8 mouse cellular contexts compared by ENCODE assay signal in genomic region chr4:95556663-95557332, GRCm38 (mm10). TPM values are rescaled to one million over a fixed set of nuclear protein-coding genes. Genes with fewer than 3 reads are reported as not detected.
DNase-seq lines count a peak whose midpoint lies in the region; ATAC-seq and TF ChIP-seq lines count a peak whose summit lies in the region.

No protein-coding gene starts in this region.

- H3K4me2 ChIP-seq in heart, embryonic 15.5 days: peak overlapping the region; percentile 71
- peak overlapping the region; percentile 52 for H3K4me2 ChIP-seq in hindbrain, embryonic 12.5 days (replicated peaks)
- peak overlapping the region; percentile 53 for H3K4me2 ChIP-seq in midbrain, embryonic 11.5 days

- peak overlapping the region; percentile 60 for H3K9ac ChIP-seq in heart, embryonic 15.5 days
- peak overlapping the region; percentile 64 for H3K9ac ChIP-seq in hindbrain, embryonic 12.5 days
- peak overlapping the region; percentile 66 for H3K9ac ChIP-seq in midbrain, embryonic 11.5 days (ENCODE audit: low read length)

- no peak for DNase-seq in heart, adult 9 months (ENCODE audit: low spot score in 2 of 2)
- DNase-seq in Patski (ENCODE audit: low read depth, low spot score): no peak
- DNase-seq in midbrain, embryonic 11.5 days (ENCODE audit: low spot score, missing footprints): no peak
- no peak for DNase-seq in right cerebral cortex, postnatal 25 days
- DNase-seq in Muller cell, postnatal 12 days (ENCODE audit: inconsistent ontology term): no peak
- DNase-seq in left cerebral cortex, adult 18-20 months (ENCODE audit: low spot score in 2 of 2): no peak

- in situ Hi-C loops in Patski (cut with MboI; ENCODE audit: low pct_unique_long_range_greater_than_20kb): loop anchor here (5.0 kb wide), 1 partner anchor 504 kb away; the partner anchor contains the start of gene Jun

- peak overlapping the region; percentile 83 for H3K27ac ChIP-seq in heart, embryonic 15.5 days
- peak overlapping the region; percentile 67; the same call in 1 of the 2 replicates for H3K27ac ChIP-seq in hindbrain, embryonic 12.5 days
- H3K27ac ChIP-seq in midbrain, embryonic 11.5 days (ENCODE audit: low read depth, low read length): no peak overlapping the region

- POLR2A ChIA-PET in Patski (lab: Charles Lee): interaction anchor here (1.0 kb wide), 1 partner anchor 11 kb away, joined by 3 read pairs; no protein-coding TSS in a partner anchor

- CTCF ChIA-PET in Patski (lab: Charles Lee): interaction anchor here (1.0 to 1.2 kb wide), 2 partner anchors 93 to 140 kb away, joined by 3 read pairs; no protein-coding TSS in a partner anchor

- H3K36me3 ChIP-seq in heart, embryonic 15.5 days: no peaks in the 10 kb centered on the region
- no peaks in the 10 kb centered on the region for H3K36me3 ChIP-seq in hindbrain, embryonic 12.5 days
- no peaks in the 10 kb centered on the region for H3K36me3 ChIP-seq in midbrain, embryonic 11.5 days (ENCODE audit: control insufficient read depth, insufficient read depth, low read length)

- no peak for ATAC-seq in heart, embryonic 15.5 days (replicated peaks; ENCODE audit: insufficient number of reproducible peaks, insufficient read depth, low FRiP score, low read depth)
- peak; percentile 9 for ATAC-seq in Patski
- peak; percentile 73 for ATAC-seq in hindbrain, embryonic 12.5 days (ENCODE audit: low FRiP score)
- ATAC-seq in midbrain, embryonic 11.5 days (ENCODE audit: low FRiP score): no peak

- H3K9me3 ChIP-seq in heart, embryonic 15.5 days (replicated peaks): no peaks in the 10 kb centered on the region
- H3K9me3 ChIP-seq in hindbrain, embryonic 12.5 days (replicated peaks): no peaks in the 10 kb centered on the region
- no peaks in the 10 kb centered on the region for H3K9me3 ChIP-seq in midbrain, embryonic 11.5 days (ENCODE audit: control insufficient read depth, low read length)

- WGBS in heart, embryonic 15.5 days: 34% methylated on average over 16 of the region's 16 CpGs
- 42% methylated on average over 16 of the region's 16 CpGs for WGBS in hindbrain, embryonic 12.5 days
- 46% methylated on average over 16 of the region's 16 CpGs for WGBS in midbrain, embryonic 11.5 days

- H3K4me3 ChIP-seq in heart, embryonic 15.5 days: peak overlapping the region; percentile 51
- H3K4me3 ChIP-seq in hindbrain, embryonic 12.5 days: peak overlapping the region; percentile 39
- peak overlapping the region; percentile 31 for H3K4me3 ChIP-seq in midbrain, embryonic 11.5 days (ENCODE audit: low read depth, low read length)

- H3K27me3 ChIP-seq in heart, embryonic 15.5 days: no peaks in the 10 kb centered on the region
- H3K27me3 ChIP-seq in Patski: no peaks in the 10 kb centered on the region
- H3K27me3 ChIP-seq in hindbrain, embryonic 12.5 days: no peaks in the 10 kb centered on the region
- H3K27me3 ChIP-seq in midbrain, embryonic 11.5 days (ENCODE audit: control insufficient read depth, insufficient read depth, low read length): no peaks in the 10 kb centered on the region

- H3K4me1 ChIP-seq in heart, embryonic 15.5 days (replicated peaks): peaks cover 20% of the 10 kb centered on the region
- peaks cover 4% of the 10 kb centered on the region for H3K4me1 ChIP-seq in hindbrain, embryonic 12.5 days
- H3K4me1 ChIP-seq in midbrain, embryonic 11.5 days (ENCODE audit: control insufficient read depth, insufficient read depth, low read length): 0 out of 2 replicates have a peak, but pooled peaks cover 2% of the 10 kb centered on the region

- TF ChIP-seq CTCF in Patski (IDR thresholded peaks at IDR 0.05): no peak

RNA-seq across cellular contexts. Expression of gene Fggy, which starts 0.5 kb away (rescaled TPM):
- 4.5 and 5.9 TPM in 2 replicates for polyA plus RNA-seq in heart, embryonic 15.5 days (2015; fragmentation: Nextera tagmentation; extraction: Ambion mirVana)
- polyA plus RNA-seq in Patski (2021): 52.8 TPM
- 8.7 and 10.2 TPM in 2 replicates for polyA plus RNA-seq in hindbrain, embryonic 12.5 days (2016; fragmentation: Nextera tagmentation; extraction: Ambion mirVana)
- 8.2 and 9.3 TPM in 2 replicates for polyA plus RNA-seq in midbrain, embryonic 11.5 days (2014; fragmentation: Nextera tagmentation; extraction: Ambion mirVana)
- 10 to 100 TPM; 18.3 to 22.1 TPM for total RNA-seq in left cerebral cortex, adult 18-20 months (2021)

Comparison
In these comparisons a context has a peak if more than half of its experiments do, and no peak if none do; other contexts are left out.
1. ATAC-seq: peak in Patski (single experiment) and hindbrain, embryonic 12.5 days (single experiment); none in heart, embryonic 15.5 days (single experiment) and midbrain, embryonic 11.5 days (single experiment).
2. Peak in every context shown above with its lines, with median percentiles within 50 percentile points of each other: H3K4me2 ChIP-seq, H3K4me3 ChIP-seq and H3K9ac ChIP-seq.